Comparison of ENCODE assay signal across 14 mouse cellular contexts in genomic region chr1:23282215-23282869, GRCm38 (mm10).
DNase-seq lines count a peak whose midpoint lies in the region; ATAC-seq and TF ChIP-seq lines count a peak whose summit lies in the region.
"Had no signal": no experiment of that assay in that cellular context is flagged by ENCODE, and none has a peak within 500 bp of the region (broad histone marks: within the 10 kb centered on the region; RNA-seq: fewer than 3 reads in every experiment).

No protein-coding gene starts in this region.

- H3K4me3 ChIP-seq in intestine, embryonic 15.5 days (replicated peaks): no peak overlapping the region
- H3K4me3 ChIP-seq in intestine, postnatal 0 days (ENCODE audit: low read depth, low read length): no peak overlapping the region
- H3K4me3 ChIP-seq in intestine, embryonic 16.5 days (ENCODE audit: low read length): no peak overlapping the region
- no peak overlapping the region for H3K4me3 ChIP-seq in hindbrain, embryonic 12.5 days
- H3K4me3 ChIP-seq in thymus, adult 2 months (ENCODE audit: control insufficient read depth, insufficient read depth, low read length): no peak overlapping the region
- H3K4me3 ChIP-seq: heart, adult 2 months; hindbrain, embryonic 15.5 days; midbrain, embryonic 10.5 days; neural tube, embryonic 15.5 days had no signal

- H3K4me1 ChIP-seq in intestine, embryonic 15.5 days (replicated peaks): no peaks in the 10 kb centered on the region
- no peaks in the 10 kb centered on the region for H3K4me1 ChIP-seq in intestine, postnatal 0 days (replicated peaks; ENCODE audit: control insufficient read depth, insufficient read depth, low read length)
- H3K4me1 ChIP-seq in intestine, embryonic 16.5 days (ENCODE audit: control insufficient read depth, insufficient read depth, low read length): no peaks in the 10 kb centered on the region
- no peaks in the 10 kb centered on the region for H3K4me1 ChIP-seq in hindbrain, embryonic 12.5 days
- H3K4me1 ChIP-seq in thymus, adult 2 months (replicated peaks; ENCODE audit: control insufficient read depth, insufficient read depth, low read length): no peaks in the 10 kb centered on the region
- H3K4me1 ChIP-seq: midbrain, embryonic 10.5 days; neural tube, embryonic 15.5 days had no signal

- H3K27ac ChIP-seq in intestine, embryonic 15.5 days: no peak overlapping the region
- no peak overlapping the region for H3K27ac ChIP-seq in intestine, postnatal 0 days (ENCODE audit: low read depth, low read length)
- no peak overlapping the region for H3K27ac ChIP-seq in intestine, embryonic 16.5 days (ENCODE audit: low read length)
- H3K27ac ChIP-seq in hindbrain, embryonic 12.5 days: no peak overlapping the region
- H3K27ac ChIP-seq in thymus, adult 2 months (ENCODE audit: control insufficient read depth, insufficient read depth, low read length): no peak overlapping the region
- H3K27ac ChIP-seq: heart, adult 2 months; hindbrain, embryonic 15.5 days; midbrain, embryonic 10.5 days; neural tube, embryonic 15.5 days had no signal

- TF ChIP-seq POLR2A in thymus, adult 2 months (IDR thresholded peaks at IDR 0.05; ENCODE audit: control insufficient read depth, extremely low read depth, insufficient read depth, low read length, poor library complexity): no peak

- ATAC-seq in intestine, embryonic 15.5 days: peak; percentile 79
- ATAC-seq in intestine, postnatal 0 days: no peak
- peak; percentile 85 for ATAC-seq in intestine, embryonic 16.5 days
- peak; percentile 98 for ATAC-seq in megakaryocyte-erythroid progenitor cell, adult 5-6 weeks (replicated peaks; ENCODE audit: low FRiP score, low TSS enrichment, poor library complexity, severe bottlenecking)
- no peak for ATAC-seq in hindbrain, embryonic 12.5 days (ENCODE audit: low FRiP score)
- ATAC-seq: lung, postnatal 0 days had no signal

- no peaks in the 10 kb centered on the region for H3K9me3 ChIP-seq in intestine, embryonic 15.5 days
- no peaks in the 10 kb centered on the region for H3K9me3 ChIP-seq in intestine, postnatal 0 days (ENCODE audit: control insufficient read depth)
- no peaks in the 10 kb centered on the region for H3K9me3 ChIP-seq in intestine, embryonic 16.5 days (ENCODE audit: control insufficient read depth, low read length)
- no peaks in the 10 kb centered on the region for H3K9me3 ChIP-seq in hindbrain, embryonic 12.5 days (replicated peaks)
- H3K9me3 ChIP-seq: hindbrain, embryonic 15.5 days; midbrain, embryonic 10.5 days; neural tube, embryonic 15.5 days had no signal

- no peak for TF ChIP-seq CTCF in intestine, postnatal 0 days (IDR thresholded peaks at IDR 0.05; ENCODE audit: low read depth)
- TF ChIP-seq CTCF in thymus, adult 2 months (IDR thresholded peaks at IDR 0.05; ENCODE audit: borderline replicate concordance, control insufficient read depth, extremely low read depth, insufficient read depth, low read length, poor library complexity): no peak

- H3K36me3 ChIP-seq in intestine, embryonic 15.5 days: no peaks in the 10 kb centered on the region
- no peaks in the 10 kb centered on the region for H3K36me3 ChIP-seq in intestine, postnatal 0 days (ENCODE audit: control insufficient read depth, insufficient read depth)
- H3K36me3 ChIP-seq in intestine, embryonic 16.5 days (ENCODE audit: control insufficient read depth, insufficient read depth, low read length): no peaks in the 10 kb centered on the region
- H3K36me3 ChIP-seq in hindbrain, embryonic 12.5 days: 0 out of 2 replicates have a peak, but pooled peaks cover 2% of the 10 kb centered on the region
- H3K36me3 ChIP-seq in thymus, adult 2 months (ENCODE audit: control insufficient read depth, insufficient read depth, low read length): no peaks in the 10 kb centered on the region
- H3K36me3 ChIP-seq: hindbrain, embryonic 15.5 days had no signal

- H3K4me2 ChIP-seq in intestine, embryonic 15.5 days (replicated peaks): no peak overlapping the region
- H3K4me2 ChIP-seq in intestine, postnatal 0 days (replicated peaks; ENCODE audit: low read depth): no peak overlapping the region
- no peak overlapping the region for H3K4me2 ChIP-seq in intestine, embryonic 16.5 days (ENCODE audit: low read depth, low read length)
- no peak overlapping the region for H3K4me2 ChIP-seq in hindbrain, embryonic 12.5 days (replicated peaks)
- H3K4me2 ChIP-seq: hindbrain, embryonic 15.5 days; neural tube, embryonic 15.5 days had no signal

- WGBS in intestine, embryonic 15.5 days: 95% methylated on average over 2 of the region's 2 CpGs
- 92% methylated on average over 2 of the region's 2 CpGs for WGBS in intestine, postnatal 0 days
- 94% methylated on average over 2 of the region's 2 CpGs for WGBS in intestine, embryonic 16.5 days
- WGBS in hindbrain, embryonic 12.5 days: 95% methylated on average over 2 of the region's 2 CpGs
- WGBS in thymus, adult 2 months: 97% methylated on average over 2 of the region's 2 CpGs

- H3K27me3 ChIP-seq in intestine, embryonic 15.5 days (replicated peaks): no peaks in the 10 kb centered on the region
- no peaks in the 10 kb centered on the region for H3K27me3 ChIP-seq in intestine, postnatal 0 days (replicated peaks; ENCODE audit: control insufficient read depth, insufficient read depth, low read length)
- no peaks in the 10 kb centered on the region for H3K27me3 ChIP-seq in intestine, embryonic 16.5 days (replicated peaks; ENCODE audit: control insufficient read depth, insufficient read depth, low read length)
- no peaks in the 10 kb centered on the region for H3K27me3 ChIP-seq in hindbrain, embryonic 12.5 days
- H3K27me3 ChIP-seq in thymus, adult 2 months (ENCODE audit: control insufficient read depth, insufficient read depth, low read length): no peaks in the 10 kb centered on the region
- H3K27me3 ChIP-seq: hindbrain, embryonic 15.5 days; neural tube, embryonic 15.5 days had no signal

- DNase-seq in c-Kit-positive CD71-negative TER-119-negative erythroid progenitor cells, embryonic 14.5 days (ENCODE audit: low read depth): peak; percentile 19
- no peak for DNase-seq in thymus, adult 2 months
- DNase-seq: cerebellum, adult 9-10 months; heart, adult 2 months; spleen, adult 18-20 months had no signal

- no peak overlapping the region for H3K9ac ChIP-seq in intestine, embryonic 15.5 days
- H3K9ac ChIP-seq in intestine, postnatal 0 days (ENCODE audit: low read depth, low read length): no peak overlapping the region
- H3K9ac ChIP-seq in intestine, embryonic 16.5 days (ENCODE audit: low read depth, low read length): no peak overlapping the region
- H3K9ac ChIP-seq in hindbrain, embryonic 12.5 days: no peak overlapping the region
- H3K9ac ChIP-seq: hindbrain, embryonic 15.5 days; neural tube, embryonic 15.5 days had no signal

Comparison
In these comparisons a context has a peak if more than half of its experiments do, and no peak if none do; other contexts are left out.
1. ATAC-seq: peak in intestine, embryonic 15.5 days (single experiment), intestine, embryonic 16.5 days (single experiment) and megakaryocyte-erythroid progenitor cell, adult 5-6 weeks (single experiment); none in intestine, postnatal 0 days (single experiment) and hindbrain, embryonic 12.5 days (single experiment).